ENCODE assay signal across 8 mouse cellular contexts in the genomic region with DNA sequence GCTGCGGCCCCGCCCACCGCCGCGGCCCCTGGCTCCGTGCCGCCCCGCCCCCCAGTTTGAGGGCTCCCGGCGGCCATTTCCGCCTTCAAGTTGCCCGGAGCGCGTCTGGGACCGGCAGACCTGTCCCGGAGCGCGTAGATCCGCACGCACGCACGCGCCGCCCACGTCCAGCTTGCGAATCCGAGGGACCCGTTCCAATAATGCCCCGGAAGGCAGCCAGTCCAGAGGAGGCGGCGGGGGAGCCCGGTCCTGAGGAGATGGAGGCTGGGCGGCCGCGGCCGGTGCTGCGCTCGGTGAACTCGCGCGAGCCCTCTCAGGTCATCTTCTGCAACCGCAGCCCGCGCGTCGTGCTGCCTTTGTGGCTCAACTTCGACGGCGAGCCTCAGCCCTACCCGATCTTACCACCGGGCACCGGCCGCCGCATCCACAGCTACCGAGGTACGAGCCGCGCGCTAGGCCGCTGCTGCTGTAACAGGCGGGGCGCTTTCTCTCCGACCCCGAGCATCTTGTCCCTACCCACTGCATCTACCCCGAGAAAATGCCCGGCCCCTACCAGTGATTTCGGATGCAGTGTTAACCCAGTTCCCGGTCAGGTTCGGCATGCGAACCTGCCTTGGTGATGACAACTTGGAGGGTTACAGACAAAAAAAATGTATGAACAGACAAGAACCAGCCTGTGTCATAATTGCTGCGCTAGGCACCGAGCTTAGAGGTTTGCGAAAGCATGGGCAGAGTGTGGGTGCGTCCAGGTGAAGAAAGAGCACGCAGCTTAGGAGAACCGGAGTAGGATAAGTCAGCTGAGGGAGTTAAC. TPM values are rescaled to one million over a fixed set of nuclear protein-coding genes. Genes with fewer than 3 reads are reported as not detected.
DNase-seq lines count a peak whose midpoint lies in the region; ATAC-seq and TF ChIP-seq lines count a peak whose summit lies in the region.

Vhl (plus strand) TSS at position 19 of the 811 bp plus-strand sequence.

- 1% methylated on average over 76 of the region's 76 CpGs for WGBS in bone marrow, adult 2 months
- WGBS in kidney, embryonic 14.5 days, result under 1% methylated on average over 75 of the region's 76 CpGs
- under 1% methylated on average over 76 of the region's 76 CpGs for WGBS in liver, adult 2 months

- H3K36me3 ChIP-seq in kidney, embryonic 14.5 days (ENCODE audit: control insufficient read depth, insufficient read depth, low read length), result peaks cover 15% of the 10 kb centered on the region
- peaks cover 5% of the 10 kb centered on the region; the same call in 1 of the 2 replicates for H3K36me3 ChIP-seq in liver, adult 2 months (ENCODE audit: control insufficient read depth, insufficient read depth, low read length)
- peaks cover 7% of the 10 kb centered on the region for H3K36me3 ChIP-seq in myocyte (ENCODE audit: control insufficient read depth, insufficient read depth)

- TF ChIP-seq CTCF in bone marrow, adult 2 months (IDR thresholded peaks at IDR 0.05; ENCODE audit: control insufficient read depth, insufficient read depth, low read length), result no peak
- TF ChIP-seq CTCF in embryonic fibroblast, embryonic 13.5 days (IDR thresholded peaks at IDR 0.05; ENCODE audit: borderline replicate concordance, insufficient read depth, low read length), result no peak
- no peak for TF ChIP-seq CTCF in liver, adult 2 months (IDR thresholded peaks at IDR 0.05; ENCODE audit: low read depth, low read length)

- peak within 1 kb of the TSS; percentile 85 for H3K9ac ChIP-seq in kidney, embryonic 14.5 days (ENCODE audit: low read depth, low read length)
- peak within 1 kb of the TSS; percentile 72 for H3K9ac ChIP-seq in liver, adult 2 months (ENCODE audit: low read depth, low read length)

- H3ac ChIP-seq in myocyte (ENCODE audit: control insufficient read depth, insufficient read length), result peak within 1 kb of the TSS; percentile 43

- TF ChIP-seq POLR2A in bone marrow, adult 2 months (IDR thresholded peaks at IDR 0.05; ENCODE audit: borderline replicate concordance, control insufficient read depth, low read depth, low read length), result peak; percentile 73; the same call in 1 of the 2 replicates
- peak; percentile 81 for TF ChIP-seq POLR2A in embryonic fibroblast, embryonic 13.5 days (IDR thresholded peaks at IDR 0.05; ENCODE audit: low read depth, low read length)
- TF ChIP-seq POLR2A in liver, adult 2 months (IDR thresholded peaks at IDR 0.05; ENCODE audit: extremely low read depth, insufficient read depth, low read length), result 0 out of 2 replicates have a peak, but pooled peaks have one; percentile 43
- TF ChIP-seq POLR2A in myocyte (IDR thresholded peaks at IDR 0.05; ENCODE audit: insufficient read length, low read depth), result peak; percentile 79

- H3K9me3 ChIP-seq in kidney, embryonic 14.5 days (ENCODE audit: control insufficient read depth, low read length), result no peaks in the 10 kb centered on the region

- ATAC-seq in kidney, embryonic 14.5 days (ENCODE audit: low FRiP score, low TSS enrichment), result peak; percentile 90

- peak within 1 kb of the TSS; percentile 57 for H3K4me2 ChIP-seq in kidney, embryonic 14.5 days (replicated peaks; ENCODE audit: low read depth, low read length)
- H3K4me2 ChIP-seq in myocyte (ENCODE audit: low read depth), result peak within 1 kb of the TSS; percentile 91

- H3K79me2 ChIP-seq in liver, adult 2 months (ENCODE audit: control insufficient read depth, insufficient read depth, low read length), result peaks cover 7% of the 10 kb centered on the region; the same call in 1 of the 2 replicates
- H3K79me2 ChIP-seq in myocyte (ENCODE audit: control insufficient read depth, insufficient read depth), result peaks cover 27% of the 10 kb centered on the region

- DNase-seq in 416B (ENCODE audit: low read depth), result peak; percentile 83
- peak; percentile 92 for DNase-seq in heart, adult 9 months (ENCODE audit: low spot score in 2 of 2)
- peak; percentile 73 for DNase-seq in liver, adult 2 months (ENCODE audit: extremely low read depth, low read depth, low spot score)
- peak; percentile 84 to 95 for DNase-seq in spleen, postnatal 4 days (ENCODE audit: low spot score in 2 of 2)

- no peaks in the 10 kb centered on the region for H3K27me3 ChIP-seq in kidney, embryonic 14.5 days (ENCODE audit: control insufficient read depth, insufficient read depth, low read length)
- no peaks in the 10 kb centered on the region for H3K27me3 ChIP-seq in liver, adult 2 months (ENCODE audit: control insufficient read depth, insufficient read depth, low read length)
- H3K27me3 ChIP-seq in myocyte (ENCODE audit: control insufficient read depth, insufficient read depth, insufficient read length), result no peaks in the 10 kb centered on the region

- H3K4me3 ChIP-seq in bone marrow, adult 2 months (replicated peaks; ENCODE audit: control insufficient read depth, low read depth, low read length), result peak within 1 kb of the TSS; percentile 81
- peak within 1 kb of the TSS; percentile 72 for H3K4me3 ChIP-seq in embryonic fibroblast, embryonic 13.5 days (ENCODE audit: insufficient read depth, low read length)
- peak within 1 kb of the TSS; percentile 75 for H3K4me3 ChIP-seq in kidney, embryonic 14.5 days (ENCODE audit: low read length)
- peak within 1 kb of the TSS; percentile 72 for H3K4me3 ChIP-seq in liver, adult 2 months (ENCODE audit: insufficient read depth, low read depth, low read length)
- peak within 1 kb of the TSS; percentile 76 for H3K4me3 ChIP-seq in myocyte

- no peaks in the 10 kb centered on the region; the same call in 1 of the 2 replicates for H3K4me1 ChIP-seq in bone marrow, adult 2 months (ENCODE audit: control insufficient read depth, insufficient read depth, low read length)
- 0 out of 2 replicates have a peak, but pooled peaks cover 4% of the 10 kb centered on the region for H3K4me1 ChIP-seq in embryonic fibroblast, embryonic 13.5 days (ENCODE audit: control insufficient read depth, insufficient read depth, low read length)
- peaks cover 9% of the 10 kb centered on the region for H3K4me1 ChIP-seq in kidney, embryonic 14.5 days (ENCODE audit: control insufficient read depth, insufficient read depth, low read length)
- H3K4me1 ChIP-seq in liver, adult 2 months (ENCODE audit: control insufficient read depth, insufficient read depth, low read length), result peaks cover 6% of the 10 kb centered on the region; the same call in 1 of the 2 replicates

- H3K27ac ChIP-seq in bone marrow, adult 2 months (ENCODE audit: control insufficient read depth, insufficient read depth, low read depth, low read length, poor library complexity), result peak within 1 kb of the TSS; percentile 94
- peak within 1 kb of the TSS; percentile 66 for H3K27ac ChIP-seq in embryonic fibroblast, embryonic 13.5 days (ENCODE audit: insufficient read depth, low read length)
- peak within 1 kb of the TSS; percentile 84 for H3K27ac ChIP-seq in kidney, embryonic 14.5 days (ENCODE audit: low read depth, low read length)
- H3K27ac ChIP-seq in liver, adult 2 months (replicated peaks; ENCODE audit: insufficient read depth, low read depth, low read length), result peak within 1 kb of the TSS; percentile 50

TF ChIP-seq in myocyte, 11 proteins besides CTCF, POLR2A, EP300 and RAD21:
- TF ChIP-seq CEBPB (IDR thresholded peaks at IDR 0.05; ENCODE audit: insufficient read depth, poor library complexity, severe bottlenecking) (no peak), MYOG (IDR thresholded peaks at IDR 0.05; ENCODE audit: control insufficient read depth in 1 of 3, insufficient read depth in 1 of 3, insufficient read length in 2 of 3, low read depth in 2 of 3) (peak in 1 of 3 experiments; percentile 7)

RNA-seq across cellular contexts. Expression of gene Vhl, which starts in this region (rescaled TPM):
- 38.5 and 66.7 TPM in 2 replicates for polyA plus RNA-seq in bone marrow, adult 2 months (2011; ENCODE audit: insufficient read depth, insufficient read length, low replicate concordance, missing spikeins)
- 23.5 and 38.7 TPM in 2 replicates for polyA plus RNA-seq in embryonic fibroblast, embryonic 13.5 days (2011; ENCODE audit: insufficient read length, low read depth, missing spikeins)
- 25.9 and 40.7 TPM in 2 replicates for polyA plus RNA-seq in kidney, embryonic 14.5 days (2014; fragmentation: Nextera tagmentation; extraction: Ambion mirVana)
- 7.2 and 9.1 TPM in 2 replicates for total RNA-seq in liver, adult 2 months (2014; rRNA removed)
- 12.1 and 14.0 TPM in 2 replicates for polyA plus RNA-seq in liver, adult 2 months (2012; rRNA removed)
- 20.6 TPM for polyA plus RNA-seq in myocyte (2012; fragmentation: generic; extraction: Trizol)

Comparison
In these comparisons a context has a peak if more than half of its experiments do, and no peak if none do; other contexts are left out.
1. Peak in every context shown above with its lines: DNase-seq, ATAC-seq, H3K4me3 ChIP-seq and H3K27ac ChIP-seq.